Mouse (Mus musculus): ENCODE data around the gene Kank3. TPM values are rescaled to one million over a fixed set of nuclear protein-coding genes. Genes with fewer than 3 reads are reported as not detected.

The Kank3 gene
- polyA plus RNA-seq, 1 experiment from 2014 or later = 45.8 TPM

DNA sequence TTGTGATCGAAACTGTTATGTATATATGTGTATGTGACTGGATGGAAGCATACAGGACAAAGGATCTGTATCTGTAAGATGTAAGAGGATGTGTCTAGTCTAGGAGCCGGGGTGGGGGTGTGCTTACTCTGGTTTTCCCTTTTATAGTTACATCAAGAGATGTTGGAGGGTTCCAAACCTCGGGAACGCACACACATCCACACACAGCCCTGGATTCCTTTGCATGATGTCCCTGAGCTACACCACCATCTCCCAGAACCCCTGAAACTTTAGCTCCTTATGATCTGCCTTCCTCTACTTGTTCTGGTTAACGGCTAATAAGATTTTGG is 30.4 kb upstream of the Kank3 start:
- Histone ChIP-seq H3K36me3 (ENCODE audit: control insufficient read depth, insufficient read depth, low read length) (no peaks in the 10 kb centered on the region), H3K9me3 (ENCODE audit: control insufficient read depth, low read length) (no peaks in the 10 kb centered on the region), H3K4me1 (ENCODE audit: control insufficient read depth, insufficient read depth, low read length) (peaks cover 4% of the 10 kb centered on the region; the same call in 1 of the 2 replicates), H3K27ac (replicated peaks; ENCODE audit: low read depth, low read length) (no peak overlapping the region), H3K9ac (replicated peaks; ENCODE audit: low read length) (no peak overlapping the region), H3K4me2 (ENCODE audit: low read length) (no peak overlapping the region), H3K27me3 (ENCODE audit: control insufficient read depth, insufficient read depth, low read length) (no peaks in the 10 kb centered on the region), H3K4me3 (replicated peaks; ENCODE audit: low read depth, low read length) (no peak overlapping the region)
- DNase-seq (no peak), ATAC-seq (ENCODE audit: low FRiP score, low TSS enrichment) (no peak)
- 96% methylated on average over 5 of the region's 5 CpGs for WGBS

DNA sequence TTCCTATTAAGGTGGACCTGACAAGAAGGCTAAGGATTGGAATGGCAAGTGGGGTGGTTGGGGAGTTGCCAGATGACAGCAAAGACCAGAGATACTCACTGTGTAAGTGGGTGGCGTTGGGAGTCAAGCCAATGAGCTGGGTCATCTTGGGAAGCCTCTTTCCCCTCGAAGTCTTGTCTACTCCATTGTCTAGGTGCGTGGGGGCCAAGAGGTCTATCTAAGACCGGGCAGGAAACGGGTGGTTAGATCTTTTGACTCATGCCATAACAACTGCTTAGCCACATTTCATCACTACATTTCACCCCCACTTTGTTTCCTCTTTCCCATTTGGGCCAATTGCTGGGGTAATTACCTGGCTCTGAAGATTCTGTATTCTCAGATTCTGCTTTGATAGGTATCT is 29.9 kb upstream of the Kank3 start:
- Histone ChIP-seq H3K4me1 (ENCODE audit: control insufficient read depth, insufficient read depth, low read length) (peaks cover 4% of the 10 kb centered on the region; the same call in 1 of the 2 replicates), H3K36me3 (ENCODE audit: control insufficient read depth, insufficient read depth, low read length) (no peaks in the 10 kb centered on the region), H3K4me3 (replicated peaks; ENCODE audit: low read depth, low read length) (peak overlapping the region; percentile 41; the same call in 1 of the 2 replicates), H3K27me3 (ENCODE audit: control insufficient read depth, insufficient read depth, low read length) (no peaks in the 10 kb centered on the region), H3K4me2 (ENCODE audit: low read length) (peak overlapping the region; percentile 85; the same call in 1 of the 2 replicates), H3K9me3 (ENCODE audit: control insufficient read depth, low read length) (no peaks in the 10 kb centered on the region), H3K27ac (replicated peaks; ENCODE audit: low read depth, low read length) (peak overlapping the region; percentile 20; the same call in 1 of the 2 replicates), H3K9ac (replicated peaks; ENCODE audit: low read length) (no peak overlapping the region)
- DNase-seq = no peak
- no peak for ATAC-seq (ENCODE audit: low FRiP score, low TSS enrichment)
- 98% methylated on average over 5 of the region's 5 CpGs for WGBS

GRCm38 (mm10) chr17:33781124-33781977 is 29.0 kb upstream of the Kank3 start, which contains the start of gene Angptl4:
Gene Angptl4, minus strand, starts transcription at chr17:33781830.
- peak within 1 kb of the TSS; percentile 14; the same call in 1 of the 2 replicates for H3K27ac ChIP-seq (replicated peaks; ENCODE audit: low read depth, low read length)
- DNase-seq (peak; percentile 75), ATAC-seq (ENCODE audit: low FRiP score, low TSS enrichment) (no peak)
- peak within 1 kb of the TSS; percentile 41 for H3K4me3 ChIP-seq (replicated peaks; ENCODE audit: low read depth, low read length)
- no peaks in the 10 kb centered on the region for H3K9me3 ChIP-seq (ENCODE audit: control insufficient read depth, low read length)
- H3K36me3 ChIP-seq (ENCODE audit: control insufficient read depth, insufficient read depth, low read length) = no peaks in the 10 kb centered on the region
- H3K27me3 ChIP-seq (ENCODE audit: control insufficient read depth, insufficient read depth, low read length) = no peaks in the 10 kb centered on the region
- WGBS = under 1% methylated on average over 50 of the region's 50 CpGs
- peaks cover 4% of the 10 kb centered on the region; the same call in 1 of the 2 replicates for H3K4me1 ChIP-seq (ENCODE audit: control insufficient read depth, insufficient read depth, low read length)
- peak within 1 kb of the TSS; percentile 43 for H3K9ac ChIP-seq (replicated peaks; ENCODE audit: low read length)
- peak within 1 kb of the TSS; percentile 85 for H3K4me2 ChIP-seq (ENCODE audit: low read length)

- 44% methylated on average over 4 of the region's 4 CpGs for WGBS
- Histone ChIP-seq H3K27ac (replicated peaks; ENCODE audit: low read depth, low read length) (0 out of 2 replicates have a peak overlapping the region, but pooled peaks have one; percentile 14), H3K4me2 (ENCODE audit: low read length) (peak overlapping the region; percentile 85), H3K36me3 (ENCODE audit: control insufficient read depth, insufficient read depth, low read length) (no peaks in the 10 kb centered on the region), H3K9me3 (ENCODE audit: control insufficient read depth, low read length) (no peaks in the 10 kb centered on the region), H3K27me3 (ENCODE audit: control insufficient read depth, insufficient read depth, low read length) (no peaks in the 10 kb centered on the region), H3K9ac (replicated peaks; ENCODE audit: low read length) (no peak overlapping the region), H3K4me3 (replicated peaks; ENCODE audit: low read depth, low read length) (peak overlapping the region; percentile 41), H3K4me1 (ENCODE audit: control insufficient read depth, insufficient read depth, low read length) (peaks cover 4% of the 10 kb centered on the region; the same call in 1 of the 2 replicates)
- DNase-seq (no peak), ATAC-seq (ENCODE audit: low FRiP score, low TSS enrichment) (no peak)
Observed at GRCm38 (mm10) chr17:33782067-33782466, 28.3 kb upstream of the Kank3 start.

GRCm38 (mm10) chr17:33783408-33783807 is 26.9 kb upstream of the Kank3 start:
- Histone ChIP-seq H3K4me2 (ENCODE audit: low read length) (no peak overlapping the region), H3K9me3 (ENCODE audit: control insufficient read depth, low read length) (no peaks in the 10 kb centered on the region), H3K27me3 (ENCODE audit: control insufficient read depth, insufficient read depth, low read length) (no peaks in the 10 kb centered on the region), H3K4me3 (replicated peaks; ENCODE audit: low read depth, low read length) (no peak overlapping the region), H3K36me3 (ENCODE audit: control insufficient read depth, insufficient read depth, low read length) (no peaks in the 10 kb centered on the region), H3K9ac (replicated peaks; ENCODE audit: low read length) (no peak overlapping the region), H3K27ac (replicated peaks; ENCODE audit: low read depth, low read length) (no peak overlapping the region), H3K4me1 (ENCODE audit: control insufficient read depth, insufficient read depth, low read length) (peaks cover 4% of the 10 kb centered on the region; the same call in 1 of the 2 replicates)
- DNase-seq = peak; percentile 8
- no peak for ATAC-seq (ENCODE audit: low FRiP score, low TSS enrichment)

DNA sequence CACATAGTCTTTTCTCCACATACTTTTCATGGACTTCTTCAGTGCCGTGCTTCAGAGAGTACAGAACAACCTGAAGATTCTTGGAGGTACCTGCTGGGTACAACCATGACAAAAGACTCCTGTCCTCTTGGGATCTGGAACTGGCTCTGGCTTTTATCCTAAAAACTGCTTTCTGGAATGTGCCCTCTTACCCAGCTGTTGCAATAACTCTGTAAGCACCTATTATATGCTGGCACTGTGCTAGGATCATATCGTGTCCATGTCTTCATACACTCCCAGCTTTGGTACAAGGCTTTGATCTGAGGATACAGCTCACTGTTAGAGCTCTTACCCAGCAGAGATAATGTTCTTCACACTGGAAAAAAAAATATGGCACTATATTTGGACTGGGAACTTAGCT is 25.4 kb upstream of the Kank3 start:
- 87% methylated on average over 2 of the region's 2 CpGs for WGBS

DNA sequence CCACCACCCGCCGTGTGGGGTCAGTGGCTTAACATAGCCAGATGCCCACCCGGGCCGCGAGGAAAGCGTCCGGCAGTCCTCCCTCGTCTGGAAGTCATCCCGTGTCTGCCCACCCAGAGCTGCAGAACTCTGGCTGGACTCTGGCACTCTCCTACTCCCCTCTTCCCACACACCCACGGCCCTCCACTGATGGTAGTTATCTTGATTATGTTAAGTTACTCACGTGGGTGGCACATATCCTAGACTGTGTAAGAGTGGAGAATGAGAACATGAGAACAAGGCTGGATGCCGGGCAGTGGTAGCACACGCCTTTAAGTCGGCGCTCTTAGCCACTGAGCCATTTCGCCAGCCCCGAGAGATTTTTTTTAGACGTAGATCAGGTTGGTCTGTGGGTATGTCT is 23.9 kb upstream of the Kank3 start:
- WGBS = 84% methylated on average over 18 of the region's 18 CpGs

More for the DNA sequence above, 25.4 kb upstream of the Kank3 start:
- Histone ChIP-seq H3K36me3 (ENCODE audit: control insufficient read depth, insufficient read depth, low read length) (no peaks in the 10 kb centered on the region), H3K9ac (replicated peaks; ENCODE audit: low read length) (no peak overlapping the region), H3K27me3 (ENCODE audit: control insufficient read depth, insufficient read depth, low read length) (no peaks in the 10 kb centered on the region), H3K27ac (replicated peaks; ENCODE audit: low read depth, low read length) (no peak overlapping the region), H3K4me3 (replicated peaks; ENCODE audit: low read depth, low read length) (no peak overlapping the region), H3K4me2 (ENCODE audit: low read length) (no peak overlapping the region), H3K9me3 (ENCODE audit: control insufficient read depth, low read length) (no peaks in the 10 kb centered on the region), H3K4me1 (ENCODE audit: control insufficient read depth, insufficient read depth, low read length) (peaks cover 4% of the 10 kb centered on the region; the same call in 1 of the 2 replicates)
- DNase-seq (no peak), ATAC-seq (ENCODE audit: low FRiP score, low TSS enrichment) (no peak)

DNA sequence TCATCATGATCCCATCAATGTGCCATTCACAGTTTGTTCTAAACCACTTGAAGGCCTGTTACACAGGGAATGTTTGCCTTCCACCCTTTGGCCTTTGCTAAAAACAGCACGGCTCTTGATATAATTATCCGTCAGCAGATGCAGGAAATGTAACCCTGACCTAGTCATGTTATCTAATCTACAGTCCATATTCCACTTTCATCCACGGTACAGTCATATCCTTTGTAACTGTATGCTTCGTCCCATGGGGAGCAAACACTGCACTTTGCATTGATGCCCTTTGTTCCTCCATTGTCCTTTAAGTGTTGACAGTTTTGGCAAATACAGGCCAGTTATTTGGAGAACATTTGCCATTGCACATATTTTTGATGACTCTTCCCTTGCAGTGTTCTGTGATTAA is 21.6 kb upstream of the Kank3 start:
- H3K9ac ChIP-seq (replicated peaks; ENCODE audit: low read length) = no peak overlapping the region
- no peaks in the 10 kb centered on the region for H3K4me1 ChIP-seq (ENCODE audit: control insufficient read depth, insufficient read depth, low read length)
- H3K27me3 ChIP-seq (ENCODE audit: control insufficient read depth, insufficient read depth, low read length) = no peaks in the 10 kb centered on the region
- no peak overlapping the region for H3K4me2 ChIP-seq (ENCODE audit: low read length)
- 88% methylated on average over 4 of the region's 4 CpGs for WGBS
- no peak overlapping the region for H3K27ac ChIP-seq (replicated peaks; ENCODE audit: low read depth, low read length)
- H3K4me3 ChIP-seq (replicated peaks; ENCODE audit: low read depth, low read length) = no peak overlapping the region
- no peaks in the 10 kb centered on the region for H3K36me3 ChIP-seq (ENCODE audit: control insufficient read depth, insufficient read depth, low read length)
- ATAC-seq (ENCODE audit: low FRiP score, low TSS enrichment) = no peak
- no peaks in the 10 kb centered on the region for H3K9me3 ChIP-seq (ENCODE audit: control insufficient read depth, low read length)
- DNase-seq = no peak

More for the DNA sequence above, 23.9 kb upstream of the Kank3 start:
- Histone ChIP-seq H3K27me3 (ENCODE audit: control insufficient read depth, insufficient read depth, low read length) (no peaks in the 10 kb centered on the region), H3K27ac (replicated peaks; ENCODE audit: low read depth, low read length) (no peak overlapping the region), H3K9me3 (ENCODE audit: control insufficient read depth, low read length) (no peaks in the 10 kb centered on the region), H3K4me2 (ENCODE audit: low read length) (no peak overlapping the region), H3K4me1 (ENCODE audit: control insufficient read depth, insufficient read depth, low read length) (peaks cover 4% of the 10 kb centered on the region; the same call in 1 of the 2 replicates), H3K36me3 (ENCODE audit: control insufficient read depth, insufficient read depth, low read length) (no peaks in the 10 kb centered on the region), H3K9ac (replicated peaks; ENCODE audit: low read length) (no peak overlapping the region), H3K4me3 (replicated peaks; ENCODE audit: low read depth, low read length) (no peak overlapping the region)
- DNase-seq (no peak), ATAC-seq (ENCODE audit: low FRiP score, low TSS enrichment) (no peak)

DNA sequence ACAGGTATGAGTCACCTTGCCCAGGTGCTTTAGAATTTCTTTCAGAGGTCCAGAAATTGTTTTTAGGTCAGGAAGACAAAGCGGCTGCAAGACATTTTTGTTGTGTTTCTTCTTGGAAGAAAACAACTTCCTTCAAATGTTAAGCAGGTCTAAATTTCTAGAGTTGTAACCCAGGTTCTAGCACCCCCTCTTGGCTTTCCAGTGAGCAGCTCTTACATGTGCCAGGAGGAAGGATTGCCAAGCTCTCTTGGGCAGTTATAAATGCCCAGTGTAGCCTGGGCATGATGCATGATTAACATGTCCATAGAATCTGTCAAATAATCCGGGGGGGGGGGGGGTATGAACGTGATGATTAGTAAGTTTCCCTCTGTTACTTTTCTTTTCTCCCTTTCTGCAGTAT is 12.0 kb upstream of the Kank3 start:
- ATAC-seq (ENCODE audit: low FRiP score, low TSS enrichment) = no peak
- H3K4me3 ChIP-seq (replicated peaks; ENCODE audit: low read depth, low read length) = no peak overlapping the region
- H3K9me3 ChIP-seq (ENCODE audit: control insufficient read depth, low read length) = no peaks in the 10 kb centered on the region
- 55% methylated on average over 3 of the region's 3 CpGs for WGBS
- H3K9ac ChIP-seq (replicated peaks; ENCODE audit: low read length) = no peak overlapping the region
- H3K27ac ChIP-seq (replicated peaks; ENCODE audit: low read depth, low read length) = no peak overlapping the region
- no peak overlapping the region for H3K4me2 ChIP-seq (ENCODE audit: low read length)
- peak; percentile 20 for DNase-seq
- no peaks in the 10 kb centered on the region for H3K4me1 ChIP-seq (ENCODE audit: control insufficient read depth, insufficient read depth, low read length)
- H3K36me3 ChIP-seq (ENCODE audit: control insufficient read depth, insufficient read depth, low read length) = no peaks in the 10 kb centered on the region
- no peaks in the 10 kb centered on the region for H3K27me3 ChIP-seq (ENCODE audit: control insufficient read depth, insufficient read depth, low read length)
